Mouse (Mus musculus): Measurements from ENCODE around the gene Mcpt1.
"Not testable (repeated sequence)": the region's sequence is repeated elsewhere in the genome, so short reads cannot be mapped to it uniquely, and the experiment has no call there.

Gene Mcpt1

DNA sequence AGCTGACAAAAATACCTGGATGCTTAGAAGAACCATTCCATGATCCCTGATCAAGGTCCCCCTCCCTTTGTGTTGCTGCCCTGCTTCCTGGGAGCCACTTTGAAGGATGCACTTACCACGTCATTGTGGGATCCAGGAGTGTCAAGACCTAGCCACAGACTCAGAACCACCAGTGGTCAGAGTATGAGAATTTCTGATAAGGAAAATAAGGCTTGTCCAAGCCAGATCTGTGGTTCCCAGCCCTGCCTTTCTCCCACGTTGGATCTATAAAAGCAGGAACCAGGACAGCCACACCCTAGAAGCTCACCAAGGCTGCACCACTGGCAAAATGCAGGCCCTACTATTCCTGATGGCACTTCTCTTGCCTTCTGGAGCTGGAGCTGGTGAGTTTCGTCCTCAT, at the start of gene Mcpt1:
Mcpt1 (plus strand) TSS at position 301 of the 400 bp plus-strand sequence.
- not testable (repeated sequence) for DNase-seq

GRCm38 (mm10) chr14:55987464-55987863, 30.3 kb upstream of the Mcpt1 start:
- DNase-seq: not testable (repeated sequence)

GRCm38 (mm10) chr14:56013147-56013546, 4.6 kb upstream of the Mcpt1 start:
- DNase-seq: no peak

- DNase-seq: no peak
These were observed 3.8 kb upstream of the Mcpt1 start for GRCm38 (mm10) chr14:56013924-56014323.

DNA sequence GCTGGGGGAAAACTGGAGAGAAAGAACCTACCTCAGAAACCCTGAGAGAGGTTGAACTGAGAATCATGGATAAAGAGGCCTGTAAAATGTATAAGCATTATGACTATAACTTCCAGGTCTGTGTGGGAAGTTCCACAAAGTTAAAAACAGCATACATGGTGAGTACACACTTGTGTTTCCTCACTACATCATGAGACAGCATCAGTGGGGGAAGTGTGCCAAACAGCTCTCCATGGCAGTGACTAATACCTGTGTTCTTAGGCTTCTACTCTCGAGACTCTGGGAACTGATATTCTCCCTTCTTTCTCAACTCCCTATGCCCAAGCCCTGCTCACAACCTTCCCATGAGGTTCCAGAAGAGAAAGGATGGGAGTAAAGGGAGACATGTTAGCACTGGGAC, 1.7 kb downstream of the Mcpt1 start:
- no peak for DNase-seq

DNA sequence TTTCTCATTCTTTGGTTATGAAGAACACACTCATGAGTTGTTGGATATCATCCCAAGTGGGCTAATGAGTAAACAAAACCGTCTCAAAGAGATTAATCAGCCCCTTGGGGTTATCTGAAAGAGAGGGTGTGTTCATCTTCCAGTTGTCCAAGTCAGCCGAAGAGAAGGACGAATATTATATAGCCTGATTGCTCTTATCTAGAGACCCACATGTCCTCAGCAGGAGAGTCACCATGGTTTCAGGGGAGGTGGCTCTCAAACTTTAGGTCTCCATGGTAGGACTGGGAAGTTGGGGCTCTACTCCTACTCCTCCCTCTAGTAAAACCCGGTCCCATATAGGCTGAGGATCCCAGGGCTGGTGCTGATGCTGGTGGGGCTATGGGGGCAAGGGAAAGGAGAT, 3.5 kb downstream of the Mcpt1 start:
- not testable (repeated sequence) for DNase-seq

GRCm38 (mm10) chr14:56030395-56030794, 12.6 kb downstream of the Mcpt1 start, which contains the start of gene Mcpt9:
Gene Mcpt9 (minus strand): TSS chr14:56030495.
- not testable (repeated sequence) for DNase-seq

DNA sequence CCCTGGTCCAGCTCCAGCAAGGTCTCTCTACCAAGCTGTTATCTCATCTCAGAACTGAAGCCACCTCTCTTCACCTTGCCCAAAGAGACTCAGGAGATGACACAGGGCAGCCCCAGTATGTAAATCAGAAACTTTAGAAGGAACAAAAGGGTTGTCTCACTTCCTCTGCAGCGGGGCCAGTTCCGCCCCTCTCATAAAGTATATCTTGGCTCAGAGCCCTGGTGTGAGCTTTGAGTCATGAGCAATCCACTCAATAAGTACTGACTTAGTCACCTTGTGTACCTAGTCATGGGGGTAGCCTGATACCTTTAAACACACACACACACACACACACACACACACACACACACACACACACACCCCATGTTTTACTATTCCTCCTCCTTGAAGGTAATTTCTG, 16.7 kb downstream of the Mcpt1 start:
- DNase-seq: no peak

- not testable (repeated sequence) for DNase-seq
These were observed 24.0 kb downstream of the Mcpt1 start, which contains the start of gene Mcpt2 for GRCm38 (mm10) chr14:56041792-56042191. Gene Mcpt2 (plus strand): TSS chr14:56042041.

- no peak for DNase-seq
These were observed 37.6 kb downstream of the Mcpt1 start for GRCm38 (mm10) chr14:56055408-56055807.

DNA sequence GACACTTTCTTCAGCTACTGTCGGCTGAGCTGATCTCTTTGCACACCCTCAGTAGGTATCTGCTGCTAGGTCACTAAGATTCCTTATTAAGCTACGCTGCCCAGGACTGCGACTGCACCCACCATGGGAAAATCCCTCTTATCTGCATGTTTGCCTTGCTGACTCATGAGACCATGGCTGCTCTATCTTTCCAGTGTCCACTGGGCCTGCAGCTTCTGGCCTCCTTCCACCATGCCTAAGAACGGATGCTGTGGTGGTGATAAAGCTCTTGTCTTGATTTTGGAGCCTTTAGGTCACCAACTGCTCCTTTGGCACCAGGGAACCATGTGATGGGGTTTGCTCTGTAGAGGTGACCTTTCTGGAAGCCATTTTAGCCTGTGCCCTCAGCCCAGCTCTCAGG, 40.0 kb downstream of the Mcpt1 start:
- no peak for DNase-seq

GRCm38 (mm10) chr14:56062213-56062612, 44.4 kb downstream of the Mcpt1 start, which contains the start of gene Mcpt4:
Gene Mcpt4 (minus strand): TSS chr14:56062313.
- not testable (repeated sequence) for DNase-seq
